Mouse (Mus musculus) retina, adult 2 months (tissue): ENCODE results near the gene Erbb3.

Experiments used
- DNase-seq: peaks from one replicate; pipeline ENCODE4 v3.0.0-alpha.2; 2012; ENCODE audit warnings: low read depth, low spot score

Gene Erbb3

GRCm38 (mm10) chr10:128526366-128527356 lies 62.8 kb downstream of the Erbb3 start:
- no peak for DNase-seq

GRCm38 (mm10) chr10:128525671-128526308 lies 63.7 kb downstream of the Erbb3 start, which contains the start of gene Esyt1:
Gene Esyt1, minus strand, starts transcription at chr10:128525871.
- DNase-seq = peak; percentile 91

GRCm38 (mm10) chr10:128524732-128525662 lies 64.5 kb downstream of the Erbb3 start:
- DNase-seq = no peak

GRCm38 (mm10) chr10:128524111-128524731 lies 65.2 kb downstream of the Erbb3 start:
- no peak for DNase-seq

GRCm38 (mm10) chr10:128522351-128522750 lies 67.1 kb downstream of the Erbb3 start:
- DNase-seq = no peak

- DNase-seq = no peak
These were observed 68.9 kb downstream of the Erbb3 start for GRCm38 (mm10) chr10:128520591-128520990.

GRCm38 (mm10) chr10:128518833-128519232 lies 70.6 kb downstream of the Erbb3 start:
- no peak for DNase-seq
